Mouse (Mus musculus) Patski (cell line): ENCODE results near the gene Boc. TPM values are rescaled to one million over a fixed set of nuclear protein-coding genes. Genes with fewer than 3 reads are reported as not detected.
A peak's percentile ranks its signal among the peaks of the same experiment; 100 is the strongest.
"Not testable (repeated sequence)": the region's sequence is repeated elsewhere in the genome, so short reads cannot be mapped to it uniquely, and the experiment has no call there.

Source experiments
- ATAC-seq: fragments of 100-300 bp; one replicate; pipeline ENCODE4 v1.8.0; 2021
- CTCF ChIA-PET: fragments of 350-600 bp; sonication (Branson Sonifier 250); formaldehyde crosslinking; loops from one replicate; lab custom pipeline; 2022; ENCODE audit warnings: inconsistent platforms; lab: Charles Lee
- POLR2A ChIA-PET: fragments of 350-600 bp; sonication (Branson Sonifier 250); formaldehyde crosslinking; loops from one replicate; lab custom pipeline; 2022; ENCODE audit warnings: antibody characterized with exemption, inconsistent platforms; lab: Charles Lee
- DNase-seq: peaks from one replicate; pipeline ENCODE4 v3.0.0-alpha.2; 2011; ENCODE audit warnings: low read depth, low spot score
- H3K27me3 ChIP-seq: fragments of 371-371 bp; one replicate; pipeline ENCODE4 v1.5.1; 2021
- CTCF ChIP-seq: fragments of 100-300 bp; IDR thresholded peaks from one replicate; pipeline ENCODE4 v1.5.1; 2021
- in situ Hi-C: fragments of 300-500 bp; cut with MboI; formaldehyde crosslinking; loops from 3 replicates; pipeline ENCODE4 v1.11.1; 2018; ENCODE audit warnings: low pct_unique_long_range_greater_than_20kb, mixed read lengths
- polyA plus RNA-seq: library from polyadenylated mRNA; unstranded; gene quantifications from one replicate; pipeline ENCODE4 v1.2.3, GENCODE M21; 2021

The Boc gene
- polyA plus RNA-seq, 1 experiment from 2014 or later: 13.8 TPM

GRCm38 (mm10) chr16:44479852-44480251, 78.8 kb downstream of the Boc start:
- no peak for TF ChIP-seq CTCF
- ChIA-PET CTCF (interaction anchor here (1.1 to 3.9 kb wide), 9 partner anchors 11 to 249 kb away, joined by 3 to 23 read pairs (median 6); no protein-coding TSS in a partner anchor), POLR2A (interaction anchor here (0.7 kb wide), 1 partner anchor 150 kb away, joined by 3 read pairs; no protein-coding TSS in a partner anchor)
- in situ Hi-C loops: loop anchor here (5.0 to 10.0 kb wide), 3 partner anchors 167 to 665 kb away; partner anchors contain the start of gene Nepro
- no peak for ATAC-seq
- no peak for DNase-seq
- peaks cover 3% of the 10 kb centered on the region for H3K27me3 ChIP-seq

GRCm38 (mm10) chr16:44478767-44479166, 79.9 kb downstream of the Boc start:
- TF ChIP-seq CTCF: no peak
- peaks cover 3% of the 10 kb centered on the region for H3K27me3 ChIP-seq
- in situ Hi-C loops: no loop called here
- DNase-seq: no peak
- POLR2A ChIA-PET: no interaction called here
- no peak for ATAC-seq
- CTCF ChIA-PET: interaction anchor here (0.7 to 3.9 kb wide), 3 partner anchors 41 to 239 kb away, joined by 3 to 23 read pairs (median 16); no protein-coding TSS in a partner anchor

- ATAC-seq (no peak), DNase-seq (no peak)
- TF ChIP-seq CTCF: no peak
- ChIA-PET POLR2A (no interaction called here), CTCF (no interaction called here)
- in situ Hi-C loops: no loop called here
- peaks cover 3% of the 10 kb centered on the region for H3K27me3 ChIP-seq
Measured at GRCm38 (mm10) chr16:44475682-44476375, 82.9 kb downstream of the Boc start.

- no peak for TF ChIP-seq CTCF
- CTCF ChIA-PET: no interaction called here
- no peak for DNase-seq
Measured at GRCm38 (mm10) chr16:44475281-44475680, 83.4 kb downstream of the Boc start.

GRCm38 (mm10) chr16:44460922-44461321, 97.8 kb downstream of the Boc start:
- in situ Hi-C loops: no loop called here
- POLR2A ChIA-PET: no interaction called here
- CTCF ChIA-PET: no interaction called here
- ATAC-seq: no peak
- TF ChIP-seq CTCF: no peak
- no peak for DNase-seq
- peaks cover 23% of the 10 kb centered on the region for H3K27me3 ChIP-seq

More at GRCm38 (mm10) chr16:44475281-44475680, 83.4 kb downstream of the Boc start:
- in situ Hi-C loops: no loop called here
- POLR2A ChIA-PET: interaction anchor here (0.5 kb wide), 1 partner anchor 227 kb away, joined by 4 read pairs; no protein-coding TSS in a partner anchor
- ATAC-seq: no peak
- peaks cover 3% of the 10 kb centered on the region for H3K27me3 ChIP-seq

GRCm38 (mm10) chr16:44458826-44459225, 99.9 kb downstream of the Boc start:
- TF ChIP-seq CTCF: no peak
- in situ Hi-C loops: no loop called here
- H3K27me3 ChIP-seq: peaks cover 23% of the 10 kb centered on the region
- CTCF ChIA-PET: no interaction called here
- DNase-seq: no peak
- ATAC-seq: no peak
- POLR2A ChIA-PET: no interaction called here

GRCm38 (mm10) chr16:44457858-44458257, 100.8 kb downstream of the Boc start:
- no peak for DNase-seq
- ATAC-seq: no peak
- no peak for TF ChIP-seq CTCF
- in situ Hi-C loops: no loop called here
- CTCF ChIA-PET: no interaction called here
- H3K27me3 ChIP-seq: peaks cover 19% of the 10 kb centered on the region
- POLR2A ChIA-PET: no interaction called here

- in situ Hi-C loops, CTCF ChIA-PET, ATAC-seq, H3K27me3 ChIP-seq, POLR2A ChIA-PET, DNase-seq: not testable (repeated sequence)
Measured at GRCm38 (mm10) chr16:44441913-44442312, 116.8 kb downstream of the Boc start.

GRCm38 (mm10) chr16:44435481-44435880, 123.2 kb downstream of the Boc start:
- peaks cover 13% of the 10 kb centered on the region for H3K27me3 ChIP-seq
- DNase-seq (no peak), ATAC-seq (no peak)
- ChIA-PET CTCF (no interaction called here), POLR2A (no interaction called here)
- peak; percentile 50 for TF ChIP-seq CTCF
- in situ Hi-C loops: no loop called here

Other genes starting within 250 kb of the Boc start
- not detected for gene Sidt1, start 225.7 kb downstream of the Boc start, polyA plus RNA-seq
- 22.2 TPM for gene Spice1, start 211.8 kb downstream of the Boc start, polyA plus RNA-seq
- 0.68 TPM for gene Cfap44, start 164.1 kb downstream of the Boc start, polyA plus RNA-seq
- 12.2 TPM for gene Nepro, start 165.4 kb upstream of the Boc start, polyA plus RNA-seq
- 18.2 TPM for gene Gtpbp8, start 187.5 kb upstream of the Boc start, polyA plus RNA-seq
- 0.06 TPM for gene Cd200r1, start 206.8 kb upstream of the Boc start, polyA plus RNA-seq